Mouse (Mus musculus) spleen, postnatal 10 days (tissue): Measurements from ENCODE around the gene Dnah2.

Experiments used
- DNase-seq, 2 experiments: peaks; one replicate each; pipeline ENCODE4 v3.0.0; 2021 to 2022; ENCODE audit warnings: low spot score in 2 of 2

The Dnah2 gene

GRCm38 (mm10) chr11:69419443-69419812 is 129.5 kb downstream of the Dnah2 start:
- DNase-seq: peak in 1 of 2 experiments; percentile 27

GRCm38 (mm10) chr11:69418481-69419442 is 130.1 kb downstream of the Dnah2 start:
- peak; percentile 43 to 73 for DNase-seq

- peak; percentile 40 to 82 for DNase-seq
Observed at GRCm38 (mm10) chr11:69417449-69418384, 131.2 kb downstream of the Dnah2 start.

GRCm38 (mm10) chr11:69416921-69417448 is 131.9 kb downstream of the Dnah2 start:
- DNase-seq: peak in 1 of 2 experiments; percentile 11

GRCm38 (mm10) chr11:69416509-69416908 is 132.4 kb downstream of the Dnah2 start:
- DNase-seq: no peak

- peak in 1 of 2 experiments; percentile 18 for DNase-seq
Observed at GRCm38 (mm10) chr11:69415668-69416451, 133.1 kb downstream of the Dnah2 start.

GRCm38 (mm10) chr11:69415327-69415667 is 133.6 kb downstream of the Dnah2 start:
- DNase-seq: no peak

GRCm38 (mm10) chr11:69414421-69415326 is 134.2 kb downstream of the Dnah2 start:
- DNase-seq: peak in 1 of 2 experiments; percentile 23

- DNase-seq: peak in 1 of 2 experiments; percentile 16
Observed at GRCm38 (mm10) chr11:69413221-69414181, 135.4 kb downstream of the Dnah2 start, which contains the start of gene Kdm6b. TSS of gene Kdm6b (minus strand) at chr11:69413675.

- no peak for DNase-seq
Observed at GRCm38 (mm10) chr11:69412548-69412947, 136.4 kb downstream of the Dnah2 start.

GRCm38 (mm10) chr11:69411538-69412203 is 137.2 kb downstream of the Dnah2 start:
- peak; percentile 56 to 73 for DNase-seq

- peak; percentile 80 to 93 for DNase-seq
Observed at GRCm38 (mm10) chr11:69411073-69411535, 137.8 kb downstream of the Dnah2 start.

- peak; percentile 72 to 73 for DNase-seq
Observed at GRCm38 (mm10) chr11:69410310-69411072, 138.4 kb downstream of the Dnah2 start.

- DNase-seq: no peak
Observed at GRCm38 (mm10) chr11:69410045-69410309, 138.9 kb downstream of the Dnah2 start.

GRCm38 (mm10) chr11:69409378-69410044 is 139.4 kb downstream of the Dnah2 start:
- DNase-seq: peak; percentile 86 to 87

- DNase-seq: peak; percentile 77 to 78
Observed at GRCm38 (mm10) chr11:69408541-69409377, 140.2 kb downstream of the Dnah2 start.
